Mouse (Mus musculus) right cerebral cortex, postnatal 36 days (tissue): ENCODE data around the gene 3100002H09Rik.

Experiments
- DNase-seq, 2 experiments: peaks; one replicate each; pipeline ENCODE4 v3.0.0; 2022; ENCODE audit warnings: low spot score in 2 of 2, mixed read lengths in 1 of 2

The 3100002H09Rik gene

GRCm38 (mm10) chr4:124610703-124611102 lies at the start of gene 3100002H09Rik:
Gene 3100002H09Rik (minus strand): TSS chr4:124610803.
- DNase-seq, result no peak

GRCm38 (mm10) chr4:124659251-124660217 lies 48.9 kb upstream of the 3100002H09Rik start:
- no peak for DNase-seq

GRCm38 (mm10) chr4:124658412-124658851 lies 47.8 kb upstream of the 3100002H09Rik start:
- DNase-seq, result no peak

- no peak for DNase-seq
Observed at GRCm38 (mm10) chr4:124657781-124658180, 47.2 kb upstream of the 3100002H09Rik start.

- peak; percentile 82 to 89 for DNase-seq
Observed at GRCm38 (mm10) chr4:124656854-124657650, 46.4 kb upstream of the 3100002H09Rik start.

GRCm38 (mm10) chr4:124656518-124656853 lies 45.9 kb upstream of the 3100002H09Rik start, which contains the start of gene Pou3f1:
Gene Pou3f1 (plus strand): TSS chr4:124656807.
- no peak for DNase-seq

- DNase-seq, result no peak
Observed at GRCm38 (mm10) chr4:124652886-124653285, 42.3 kb upstream of the 3100002H09Rik start.

- DNase-seq, result no peak
Observed at GRCm38 (mm10) chr4:124647909-124648308, 37.3 kb upstream of the 3100002H09Rik start.

GRCm38 (mm10) chr4:124646591-124646990 lies 36.0 kb upstream of the 3100002H09Rik start:
- DNase-seq, result no peak

GRCm38 (mm10) chr4:124644974-124645433 lies 34.4 kb upstream of the 3100002H09Rik start:
- DNase-seq, result no peak

- no peak for DNase-seq
Observed at GRCm38 (mm10) chr4:124643859-124644258, 33.3 kb upstream of the 3100002H09Rik start.

GRCm38 (mm10) chr4:124639715-124640114 lies 29.1 kb upstream of the 3100002H09Rik start:
- DNase-seq, result no peak

- no peak for DNase-seq
Observed at GRCm38 (mm10) chr4:124633281-124633680, 22.7 kb upstream of the 3100002H09Rik start.

- DNase-seq, result no peak
Observed at GRCm38 (mm10) chr4:124632856-124633255, 22.3 kb upstream of the 3100002H09Rik start.

- DNase-seq, result no peak
Observed at GRCm38 (mm10) chr4:124631456-124631855, 20.9 kb upstream of the 3100002H09Rik start.

- DNase-seq, result no peak
Observed at GRCm38 (mm10) chr4:124626836-124627235, 16.2 kb upstream of the 3100002H09Rik start.

GRCm38 (mm10) chr4:124624111-124624581 lies 13.5 kb upstream of the 3100002H09Rik start:
- peak; percentile 14 to 34 for DNase-seq

- no peak for DNase-seq
Observed at GRCm38 (mm10) chr4:124622566-124622965, 12.0 kb upstream of the 3100002H09Rik start.

- no peak for DNase-seq
Observed at GRCm38 (mm10) chr4:124621406-124621805, 10.8 kb upstream of the 3100002H09Rik start.

- DNase-seq, result no peak
Observed at GRCm38 (mm10) chr4:124618599-124618998, 8.0 kb upstream of the 3100002H09Rik start.

GRCm38 (mm10) chr4:124616636-124617035 lies 6.0 kb upstream of the 3100002H09Rik start:
- DNase-seq, result no peak

GRCm38 (mm10) chr4:124615986-124616385 lies 5.4 kb upstream of the 3100002H09Rik start:
- DNase-seq, result no peak
